Mouse (Mus musculus): ENCODE results near the gene Srp72. TPM values are rescaled to one million over a fixed set of nuclear protein-coding genes. Genes with fewer than 3 reads are reported as not detected.

The Srp72 gene
- 133 to 153 TPM (median 144 TPM) in 4 replicates for total RNA-seq (2023)

GRCm38 (mm10) chr5:76974554-76975285 is at the start of gene Srp72:
TSS of gene Srp72 (plus strand) at chr5:76974683.

GRCm38 (mm10) chr5:76951106-76952027 is 23.1 kb upstream of the Srp72 start, which contains the start of the genes Paics and Ppat:
TSS of gene Paics (plus strand) at chr5:76951307.
TSS of gene Ppat (minus strand) at chr5:76951578.

GRCm38 (mm10) chr5:77004051-77004821 is 29.8 kb downstream of the Srp72 start, which contains the start of gene Arl9:
TSS of gene Arl9 (plus strand) at chr5:77004055.

GRCm38 (mm10) chr5:77015544-77016482 is 41.3 kb downstream of the Srp72 start, which contains the start of gene Thegl:
TSS of gene Thegl (plus strand) at chr5:77016023.

Other genes with a start within 250 kb of the Srp72 start
- 24.9 to 37.6 TPM (median 30.8 TPM) in 4 replicates for gene Aasdh, start 69.2 kb upstream of the Srp72 start, total RNA-seq (2023)
- 65.7 to 75.7 TPM (median 73.0 TPM) in 4 replicates for gene Paics, start 23.4 kb upstream of the Srp72 start, total RNA-seq (2023)
- 18.0 to 21.7 TPM (median 19.8 TPM) in 4 replicates for gene Ppat, start 23.1 kb upstream of the Srp72 start, total RNA-seq (2023)
- 1.3 to 4.2 TPM (median 3.3 TPM) in 3 of 4 replicates, not detected in the other for gene Arl9, start 29.4 kb downstream of the Srp72 start, total RNA-seq (2023)
- 0.31 to 0.76 TPM in 2 of 4 replicates, not detected in the others for gene Thegl, start 41.3 kb downstream of the Srp72 start, total RNA-seq (2023)
- 16.8 to 27.3 TPM (median 20.5 TPM) in 4 replicates for gene Hopx, start 140.4 kb downstream of the Srp72 start, total RNA-seq (2023)
- gene Spink2, start 236.8 kb downstream of the Srp72 start, total RNA-seq (2023) = not detected in 4 replicates